Mouse (Mus musculus): ENCODE measurements around the gene Nt5c3.

The Nt5c3 gene

DNA sequence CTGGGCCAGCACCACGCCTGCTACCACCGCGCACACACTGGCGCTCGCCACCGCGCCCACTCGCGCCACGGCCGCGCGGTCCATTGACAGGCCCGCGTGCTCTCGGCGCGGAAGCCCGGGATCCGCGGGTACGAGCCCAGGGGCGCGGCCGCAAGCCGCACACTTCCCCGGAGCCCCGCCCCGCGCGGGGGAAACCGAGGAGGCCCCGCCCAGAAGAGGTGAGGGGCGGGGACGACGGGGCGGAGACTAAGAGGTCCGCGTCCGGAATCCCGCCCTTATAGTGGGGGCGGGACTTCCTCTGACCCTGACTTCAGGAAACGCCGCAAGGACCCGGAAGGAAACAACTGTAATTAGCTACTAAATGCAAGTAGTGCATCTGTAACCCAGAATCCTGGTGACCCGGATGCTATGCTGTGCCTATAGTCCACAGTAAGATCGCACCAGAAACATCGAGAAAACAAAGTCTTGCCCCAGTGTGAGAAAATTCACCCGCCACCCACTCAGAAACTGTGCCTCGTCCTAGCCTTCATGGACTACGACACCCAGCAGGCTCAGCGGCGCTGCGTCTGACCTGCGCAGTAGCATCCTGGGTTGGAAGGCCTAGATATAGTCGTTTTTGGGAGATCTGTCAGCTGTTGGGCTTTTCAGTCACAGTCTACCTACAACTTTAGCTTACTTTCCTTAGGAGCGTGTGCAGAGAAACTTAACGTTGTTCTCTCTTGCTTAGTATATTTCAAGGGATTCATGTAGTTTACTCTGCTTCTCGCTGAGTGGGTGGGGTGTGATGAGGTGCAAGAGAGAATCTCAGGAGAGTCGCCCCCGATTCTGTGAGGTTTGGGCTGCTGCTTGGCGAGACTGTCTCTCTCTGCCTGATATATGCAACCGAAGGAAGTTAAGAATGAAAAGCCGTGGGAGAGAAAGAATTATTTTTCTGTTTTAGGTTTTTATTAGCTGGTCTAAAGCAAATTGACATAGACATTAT, at the start of gene Nt5c3, which contains the start of gene Vmn1r4:
Nt5c3 (minus strand) TSS at position 207 of the 982 bp plus-strand sequence.
Vmn1r4 (plus strand) TSS at position 290 of the 982 bp plus-strand sequence.
- DNase-seq = peak; percentile 97

DNA sequence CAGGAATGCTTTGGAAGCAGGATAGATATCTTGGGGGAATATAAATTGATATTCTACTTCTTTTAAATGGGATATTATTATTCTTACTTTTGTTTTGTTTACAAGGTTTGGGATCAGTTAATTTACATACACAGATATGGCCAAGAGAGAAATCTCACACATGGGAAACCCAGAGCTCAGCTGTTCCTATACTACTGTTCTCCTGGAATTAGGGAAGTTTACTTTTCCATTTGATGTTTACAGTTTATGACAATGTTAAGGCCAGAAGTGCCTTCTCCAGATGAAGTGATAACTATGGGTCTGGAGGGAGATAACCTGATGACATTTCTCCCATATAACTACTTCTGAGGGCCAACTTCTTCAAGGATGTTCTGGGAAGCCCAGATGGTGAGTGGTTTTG, 46.2 kb upstream of the Nt5c3 start, which contains the start of gene Vmn1r5:
Vmn1r5 (plus strand) TSS at position 301 of the 400 bp plus-strand sequence.
- DNase-seq = no peak

DNA sequence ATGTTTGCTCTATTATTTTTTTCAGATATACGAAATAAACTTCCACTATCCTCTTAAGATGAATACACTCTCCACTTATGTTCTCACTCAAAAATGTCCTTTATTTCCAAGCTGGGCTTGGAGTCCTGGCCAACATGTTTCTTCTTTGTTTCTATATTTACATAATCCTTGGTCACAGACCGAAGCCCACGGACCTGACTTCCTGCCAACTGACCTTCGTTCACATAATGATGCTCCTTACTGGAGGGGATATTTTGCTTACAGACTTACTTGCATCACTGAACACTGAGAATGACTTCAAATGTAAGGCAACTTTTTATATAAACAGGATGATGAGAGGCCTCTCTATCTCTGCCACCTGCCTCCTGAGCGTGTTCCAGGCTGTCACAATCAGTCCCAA, 32.7 kb upstream of the Nt5c3 start:
- DNase-seq = peak; percentile 74

DNA sequence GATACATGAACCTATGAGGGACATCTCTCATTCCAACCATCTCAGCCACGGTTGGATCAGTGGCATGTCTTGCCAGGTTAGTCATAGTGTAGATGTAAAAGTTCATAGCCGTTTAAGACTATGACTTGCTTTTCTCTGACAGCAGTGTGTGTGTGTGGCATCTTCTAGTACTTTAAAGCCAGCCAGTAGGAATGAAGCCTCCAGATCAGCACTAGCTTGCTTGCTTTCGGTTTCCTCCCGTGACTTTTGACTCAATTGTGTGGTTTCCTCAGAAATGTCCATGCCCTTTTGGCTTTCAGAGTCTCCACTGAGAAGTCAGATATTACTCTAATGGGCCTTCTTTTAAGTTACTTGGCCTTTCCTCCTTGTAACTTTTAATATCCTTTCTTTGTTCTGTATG, 10.6 kb upstream of the Nt5c3 start:
- no peak for DNase-seq

DNA sequence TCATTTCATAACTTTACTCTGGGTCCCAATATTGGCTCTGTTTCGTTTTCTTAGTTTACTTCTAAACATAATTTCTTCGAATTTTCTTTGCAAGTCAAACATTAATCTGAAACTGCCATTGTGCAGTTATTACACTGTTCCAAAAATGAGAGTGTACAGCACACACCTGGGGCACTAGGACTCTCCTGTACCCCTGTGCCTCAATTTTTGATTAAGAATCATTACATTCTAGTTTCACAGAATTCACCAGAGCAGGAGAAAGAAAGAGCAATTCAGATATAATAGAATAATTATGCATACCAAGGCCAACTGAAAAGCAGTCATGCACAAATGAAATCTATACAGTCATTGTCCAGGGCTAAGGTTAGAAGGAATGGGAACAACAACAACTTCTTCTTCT, 8.7 kb upstream of the Nt5c3 start:
- DNase-seq = no peak

DNA sequence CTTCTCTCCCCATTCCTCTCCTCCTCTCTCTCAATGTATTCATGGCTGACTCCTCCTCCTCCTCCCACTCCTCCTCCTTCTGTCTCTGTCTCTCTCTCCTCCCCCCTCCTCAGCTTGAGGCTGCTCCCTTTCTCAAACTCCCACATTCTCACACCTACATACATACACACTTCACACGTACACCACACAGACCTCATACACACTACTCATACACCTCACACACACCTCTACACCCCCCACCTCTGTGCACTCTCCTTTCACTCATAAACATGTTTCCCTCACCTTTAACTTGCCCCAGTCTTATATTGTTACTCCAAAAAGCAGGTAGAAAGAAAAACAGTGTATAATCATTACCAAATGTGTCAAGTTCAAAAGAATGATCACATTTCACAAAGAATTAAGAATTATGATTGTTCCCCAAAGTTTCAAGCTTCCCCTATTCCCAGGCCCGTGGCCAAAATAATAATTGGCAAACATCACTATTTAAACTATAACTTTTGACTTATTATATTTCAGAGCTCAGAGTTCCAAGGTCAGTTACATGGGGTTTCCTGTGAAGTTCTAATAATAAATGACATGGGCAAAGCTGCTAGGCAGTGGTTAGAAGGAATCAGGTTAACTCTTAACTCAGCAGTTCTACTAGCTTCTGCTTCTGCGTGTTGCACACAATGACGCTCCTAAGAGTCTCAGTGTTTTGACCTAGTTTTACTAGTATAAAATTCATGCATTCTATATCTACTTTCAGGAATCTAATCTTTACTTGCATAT, 8.1 kb upstream of the Nt5c3 start:
- DNase-seq = no peak

DNA sequence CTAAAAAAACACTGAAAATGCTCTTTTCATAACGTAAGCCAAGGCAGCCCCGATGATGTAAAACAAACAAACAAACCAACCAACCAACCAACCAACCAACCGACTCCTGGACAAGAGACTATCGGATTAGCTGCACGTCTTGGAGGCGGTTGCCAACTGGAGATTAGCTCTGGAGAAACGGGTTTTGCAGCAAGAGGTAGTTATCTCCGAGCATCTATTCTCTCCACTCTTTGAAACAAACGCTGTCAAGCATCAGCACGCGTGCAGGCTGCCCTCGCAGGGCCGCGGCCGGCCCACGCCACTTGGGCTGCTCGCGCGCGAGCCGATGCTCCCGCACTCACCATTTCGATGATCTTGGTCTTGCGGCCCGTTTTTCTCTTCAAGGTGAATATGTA, 404 bp downstream of the Nt5c3 start:
- no peak for DNase-seq

DNA sequence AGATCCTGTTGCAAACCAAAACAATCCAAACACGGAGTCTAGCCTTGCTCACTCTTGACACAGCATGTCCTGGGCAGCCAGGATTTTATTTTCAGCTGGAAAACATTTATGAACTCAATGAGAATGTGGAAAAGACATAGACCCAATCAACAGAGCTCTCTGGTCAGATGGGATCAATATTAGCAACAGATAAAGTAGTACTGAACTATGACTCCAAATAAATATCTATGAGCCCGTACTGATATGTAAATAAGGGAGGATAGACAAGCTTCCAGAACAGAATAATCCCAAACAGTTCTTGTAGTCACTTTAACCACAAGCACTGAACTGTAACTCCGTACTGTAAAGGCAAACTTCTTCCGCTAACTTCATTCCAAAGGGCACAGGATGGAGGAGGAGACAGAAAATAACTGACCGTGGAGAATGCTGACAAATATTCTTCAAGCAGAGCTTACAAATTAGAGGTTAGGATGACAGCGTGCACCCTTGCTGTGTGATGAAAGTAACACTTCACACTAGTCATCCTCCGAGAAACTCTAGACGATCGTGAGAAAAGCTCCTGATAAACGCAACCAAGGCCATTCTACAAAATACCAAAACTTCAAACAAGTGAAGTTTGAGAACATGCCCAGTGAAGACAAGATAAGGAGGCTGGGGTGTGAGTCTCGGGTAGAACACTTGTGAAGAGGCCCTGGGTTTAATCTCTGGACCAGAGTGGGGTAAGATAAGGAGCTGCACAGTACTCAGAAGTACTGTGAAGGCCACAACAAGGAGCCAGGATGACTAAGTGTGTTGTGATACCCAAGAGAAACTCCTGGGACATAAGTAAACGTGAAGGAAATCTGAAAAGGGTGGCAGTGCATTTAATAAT, 3.3 kb downstream of the Nt5c3 start:
- DNase-seq = peak; percentile 75

DNA sequence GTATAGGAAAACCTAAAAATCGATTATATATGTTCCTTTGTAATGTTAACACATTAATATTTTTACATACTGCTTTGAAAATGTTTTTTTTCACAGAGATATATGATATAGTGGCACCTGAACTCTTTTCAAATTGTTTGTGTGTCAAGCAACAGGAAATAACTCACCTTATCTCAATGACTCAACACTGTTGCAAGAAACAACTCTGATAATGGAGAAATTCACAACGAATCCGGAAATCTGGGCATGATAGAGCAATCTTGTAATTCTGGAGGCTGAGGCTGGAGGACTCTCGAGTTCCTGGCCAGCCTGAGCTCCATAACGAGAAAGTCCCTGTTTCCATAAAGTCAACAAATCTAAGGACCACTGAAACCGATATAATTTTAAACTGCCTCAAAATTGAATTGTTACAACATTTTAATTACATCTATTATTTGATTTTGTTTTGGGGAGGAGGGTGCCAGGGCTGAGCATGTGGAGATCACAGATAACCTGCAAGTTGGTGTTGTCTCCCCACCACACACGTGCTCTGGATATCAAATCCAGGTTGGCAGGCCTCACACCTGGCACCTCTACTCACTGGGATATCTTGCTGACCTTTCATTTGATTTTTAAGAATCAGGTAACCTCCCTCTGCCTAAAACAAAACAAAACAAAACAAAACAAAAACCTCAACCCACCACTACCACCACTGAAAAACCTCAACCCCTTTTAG, 4.2 kb downstream of the Nt5c3 start:
- no peak for DNase-seq

DNA sequence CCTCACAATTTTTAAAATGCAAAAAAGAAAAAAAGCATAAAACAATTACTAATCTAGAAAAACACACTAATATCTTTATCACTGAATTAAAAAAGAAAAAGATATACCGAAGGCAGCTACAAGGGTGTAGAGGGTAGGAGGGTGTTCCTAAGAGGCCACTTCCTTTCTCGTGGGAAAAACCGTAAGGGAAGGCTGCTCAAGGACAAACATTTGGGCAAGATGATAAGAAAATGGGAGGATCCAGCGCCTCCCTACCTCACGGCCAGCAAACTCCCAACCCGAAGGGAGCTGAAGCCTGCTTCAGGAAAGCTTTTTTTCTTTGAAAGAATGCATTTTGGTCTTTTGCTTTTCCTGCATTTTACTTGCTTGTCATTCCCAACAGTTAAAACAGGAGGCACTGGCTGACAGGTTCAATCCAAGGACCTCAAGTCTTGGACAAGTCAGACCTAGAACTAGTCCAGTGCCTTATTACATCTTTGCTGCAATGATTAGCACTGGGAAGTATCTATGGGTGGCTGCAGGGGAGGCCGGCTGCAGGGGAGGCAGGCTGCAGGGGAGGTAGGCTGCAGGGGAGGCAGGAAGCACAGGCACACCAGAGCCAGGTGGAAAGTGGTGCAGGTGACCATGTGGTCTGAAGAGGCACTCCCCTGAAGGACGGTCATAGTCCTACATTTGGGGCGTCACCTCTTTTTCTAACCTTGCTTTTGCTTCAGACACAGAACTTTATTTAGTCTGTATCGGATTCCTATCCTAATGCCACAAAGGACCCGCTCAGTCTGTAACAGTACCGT, 6.0 kb downstream of the Nt5c3 start:
- no peak for DNase-seq

DNA sequence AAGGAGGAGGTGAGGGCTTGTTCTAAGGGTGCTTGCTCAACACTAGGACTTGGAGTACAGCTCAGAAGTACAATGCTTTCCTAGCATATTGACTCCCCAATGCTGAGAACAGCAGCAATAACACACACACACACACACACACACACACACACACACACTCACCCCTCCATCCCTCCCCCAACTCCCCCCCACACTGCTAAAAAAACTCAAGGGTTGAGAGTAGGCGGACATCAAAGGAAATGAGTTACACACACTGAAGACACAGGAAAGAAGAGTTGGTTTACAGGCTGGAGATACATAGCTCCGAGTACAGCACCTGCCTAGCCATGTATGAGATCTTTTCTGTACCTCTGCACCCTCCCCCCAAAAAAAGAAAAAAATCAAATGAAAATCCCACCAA, 7.5 kb downstream of the Nt5c3 start:
- no peak for DNase-seq

DNA sequence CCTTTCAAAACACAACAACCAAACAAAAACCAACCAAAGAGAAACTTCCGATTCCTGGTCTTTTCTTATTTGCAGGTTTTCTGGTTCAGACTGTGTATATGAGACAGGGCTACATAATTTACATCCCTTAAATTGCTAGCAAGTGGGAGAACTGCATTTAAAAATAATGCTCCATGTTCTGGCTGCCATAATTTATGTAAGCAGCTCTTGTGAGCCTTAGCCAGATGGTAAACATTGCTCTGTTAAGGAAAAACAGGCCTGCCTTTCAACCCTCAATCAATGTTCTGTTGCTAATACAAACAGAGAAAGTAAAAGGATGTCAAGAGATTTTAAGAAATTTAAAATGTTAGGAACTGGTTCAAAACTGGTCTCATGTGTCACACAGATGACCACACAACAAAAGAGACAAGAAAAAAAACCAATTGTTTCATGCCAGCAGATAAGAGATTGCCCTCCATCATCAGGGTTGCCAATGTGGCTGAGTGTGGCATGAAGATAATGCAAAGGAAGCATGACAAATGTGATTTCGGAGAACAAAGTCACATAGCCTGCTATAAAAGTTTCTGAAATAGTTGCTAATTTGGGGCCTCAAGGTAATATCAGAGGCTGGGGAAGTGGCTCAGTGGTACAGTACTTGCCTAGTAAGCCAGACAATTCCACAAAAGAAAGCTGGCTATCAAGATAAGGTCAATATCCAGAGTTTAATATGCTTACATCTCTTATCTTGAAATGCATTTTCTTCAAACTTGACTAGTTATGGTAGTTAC, 10.5 kb downstream of the Nt5c3 start:
- no peak for DNase-seq

DNA sequence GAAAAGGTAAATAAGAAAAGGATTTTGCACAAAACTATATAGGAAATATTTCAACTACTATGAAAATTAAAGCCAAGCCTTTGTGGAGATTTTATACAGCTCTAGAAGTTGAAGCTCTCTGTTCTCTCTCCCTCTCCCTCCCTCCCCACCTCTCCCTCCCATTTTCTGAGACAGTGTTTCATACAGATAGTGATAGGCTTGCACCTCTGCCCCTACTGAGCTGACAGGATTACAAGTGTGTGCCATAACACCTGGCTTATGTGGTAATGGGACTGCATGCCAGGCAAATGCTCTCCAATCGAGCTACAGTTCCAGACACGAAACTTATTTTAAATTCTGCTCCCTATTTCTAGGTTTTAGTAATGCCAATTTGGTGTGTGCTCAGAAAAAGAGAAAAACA, 12.8 kb downstream of the Nt5c3 start:
- DNase-seq = no peak

DNA sequence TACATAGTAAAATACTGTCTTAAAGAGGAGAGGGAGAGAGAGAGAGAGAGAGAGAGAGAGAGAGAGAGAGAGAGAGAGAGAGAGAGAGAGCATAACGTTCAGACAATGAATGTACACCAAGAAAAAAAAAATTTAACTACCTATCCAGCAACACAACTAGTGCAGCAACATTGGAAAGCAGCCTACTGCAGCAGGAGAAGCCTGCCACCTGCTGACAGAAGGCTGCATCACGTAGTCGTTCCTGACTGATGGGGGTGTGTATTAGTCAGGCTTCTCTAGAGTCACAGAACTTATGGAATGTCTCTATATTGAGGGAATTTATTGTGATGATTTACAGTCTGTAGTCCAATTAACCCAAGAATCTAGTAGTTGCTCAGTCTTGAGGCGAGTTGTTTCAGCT, 14.8 kb downstream of the Nt5c3 start:
- DNase-seq = peak; percentile 61

DNA sequence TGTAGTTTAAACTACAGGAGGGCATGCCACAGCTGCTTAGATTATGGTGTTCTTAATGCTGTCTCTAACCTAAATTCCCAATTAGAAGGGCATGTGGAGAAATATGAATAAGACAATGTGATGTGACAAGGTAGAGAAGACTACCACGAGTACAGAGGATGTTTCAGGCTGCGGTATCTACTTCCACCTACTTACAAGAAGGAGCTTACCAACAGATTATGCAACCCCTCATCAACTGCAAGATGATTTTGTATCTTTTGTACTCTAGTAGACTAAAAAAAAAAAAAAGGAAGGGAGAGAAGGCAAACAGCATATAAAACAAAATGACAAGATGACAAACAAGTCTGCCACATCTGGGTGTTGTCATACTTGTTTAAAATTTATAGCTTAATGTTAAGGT, 15.3 kb downstream of the Nt5c3 start:
- no peak for DNase-seq

DNA sequence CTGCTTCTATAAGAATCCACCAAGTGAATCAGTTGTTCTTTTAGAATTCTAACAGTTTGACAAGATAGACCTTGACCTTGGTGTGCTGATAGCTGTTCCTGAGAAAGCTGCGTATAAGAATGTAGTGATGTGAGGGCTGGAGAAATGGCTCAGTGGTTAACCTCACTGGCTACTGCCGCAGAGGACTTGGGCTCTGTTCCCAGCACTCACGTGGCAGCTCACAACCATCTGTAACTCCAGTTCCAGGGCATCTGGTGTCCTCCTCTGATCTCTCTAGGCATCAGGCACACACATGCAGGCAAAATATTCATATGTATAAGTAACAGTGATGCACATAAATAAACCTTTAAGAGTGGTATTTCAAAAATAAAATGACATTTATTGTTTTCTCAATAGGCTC, 15.8 kb downstream of the Nt5c3 start:
- no peak for DNase-seq

DNA sequence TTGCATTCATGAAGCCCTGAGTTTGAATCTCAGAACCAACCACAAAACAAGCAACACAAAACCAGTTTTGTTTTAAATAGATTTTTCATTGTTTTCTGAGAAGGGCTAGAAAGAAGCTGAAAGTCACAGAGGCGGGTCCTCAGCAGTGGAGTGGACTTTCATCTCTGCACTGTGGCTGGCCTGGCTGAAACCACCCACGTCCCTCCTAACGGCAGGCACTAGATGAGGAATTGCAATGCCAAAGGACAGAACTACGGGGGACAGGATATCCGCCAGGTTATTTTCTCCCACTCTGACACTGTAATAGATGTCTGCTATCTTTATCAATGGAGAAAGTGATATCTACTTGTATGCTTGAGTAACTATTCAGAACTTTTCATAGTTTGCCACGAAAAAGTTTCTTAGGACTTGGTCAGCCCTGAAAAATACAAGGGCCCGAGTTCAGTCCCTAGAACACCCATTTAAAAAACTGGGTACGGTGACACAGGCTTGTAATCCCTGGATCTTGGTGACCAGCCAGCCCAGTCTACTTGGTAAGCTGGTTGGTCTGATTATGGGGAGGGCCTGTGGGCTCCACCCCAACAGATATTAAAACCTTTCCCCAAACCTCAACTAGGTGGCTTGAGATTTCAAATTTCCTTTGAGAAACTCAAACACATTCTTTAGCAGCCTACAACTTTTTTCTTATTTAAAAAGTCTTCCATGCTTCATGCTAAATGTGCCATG, 17.4 kb downstream of the Nt5c3 start:
- peak; percentile 63 for DNase-seq

DNA sequence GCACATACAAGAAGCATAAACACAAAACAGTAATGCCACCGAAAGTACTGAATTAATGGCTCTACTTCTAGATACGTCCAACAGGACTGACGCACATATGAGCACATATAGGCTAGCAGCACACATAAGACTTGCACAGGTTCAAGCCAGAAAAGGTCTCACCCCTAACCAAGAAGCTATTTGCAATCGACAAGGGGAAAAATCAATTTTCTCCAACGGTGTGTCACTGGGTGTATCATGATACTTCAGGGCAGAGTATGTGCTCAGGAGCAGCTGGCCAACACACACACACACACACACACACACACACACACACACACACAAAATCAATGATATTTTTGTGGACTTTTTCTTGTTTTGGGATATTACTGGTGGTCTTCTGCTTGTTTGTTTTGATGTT, 18.2 kb downstream of the Nt5c3 start:
- DNase-seq = no peak

DNA sequence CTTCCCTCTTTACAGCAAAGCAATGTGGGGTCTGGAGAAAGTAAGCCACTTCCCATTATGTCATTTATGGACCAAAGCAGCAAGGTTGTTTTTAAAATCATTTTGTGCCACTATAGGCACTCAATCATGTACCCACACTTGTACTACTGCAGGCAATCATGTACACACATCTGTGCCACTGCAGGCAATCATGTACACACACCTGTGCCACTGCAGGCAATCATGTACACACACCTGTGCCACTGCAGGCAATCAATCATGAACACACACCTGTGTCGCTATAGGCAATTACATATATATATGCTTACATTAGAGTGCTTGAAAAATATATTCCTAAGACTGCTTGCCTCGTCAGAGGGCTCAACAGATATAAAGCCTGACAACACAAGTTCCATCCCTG, 18.8 kb downstream of the Nt5c3 start:
- no peak for DNase-seq

DNA sequence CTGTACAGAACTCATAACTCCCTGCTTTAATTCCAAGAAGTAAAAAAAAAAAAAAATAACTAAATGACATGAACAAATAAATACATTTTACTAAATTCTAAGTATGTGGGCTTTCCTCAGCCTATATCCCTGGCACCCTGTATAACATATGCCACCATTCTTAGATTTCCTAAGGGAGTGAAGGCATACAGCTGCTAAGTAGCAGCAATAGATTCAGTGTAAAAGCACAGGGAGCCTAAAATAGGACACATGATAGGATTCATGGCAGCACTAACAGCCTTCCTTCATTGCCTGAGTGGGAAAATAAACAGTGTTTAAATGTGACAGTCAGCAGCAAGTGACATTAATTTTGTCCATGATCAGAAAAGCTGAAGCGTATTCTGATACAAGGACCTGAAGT, 19.4 kb downstream of the Nt5c3 start:
- DNase-seq = no peak
